Mouse (Mus musculus) heart, adult 2 months (tissue): Measurements from ENCODE around the gene Ggcx. TPM values are rescaled to one million over a fixed set of nuclear protein-coding genes. Genes with fewer than 3 reads are reported as not detected.
"Not testable (repeated sequence)": the region's sequence is repeated elsewhere in the genome, so short reads cannot be mapped to it uniquely, and the experiment has no call there.

Source experiments
- DNase-seq, 2 experiments: peaks; one replicate each; pipeline ENCODE4 v3.0.0; 2021
- H3K27ac ChIP-seq: fragments of 200-600 bp; 2 replicates; pipeline ENCODE4 v1.8.1; 2022
- H3K27me3 ChIP-seq: fragments of 200-500 bp; 2 replicates; pipeline ENCODE4 v1.6.1; 2012; ENCODE audit warnings: mild to moderate bottlenecking, low read length, inconsistent platforms, mixed read lengths; ENCODE audit not compliant: control insufficient read depth, insufficient read depth
- H3K36me3 ChIP-seq: fragments of 200-500 bp; 2 replicates; pipeline ENCODE4 v1.6.1; 2012; ENCODE audit warnings: low read length, inconsistent platforms; ENCODE audit not compliant: control insufficient read depth, insufficient read depth
- H3K4me1 ChIP-seq: fragments of 200-500 bp; 2 replicates; pipeline ENCODE4 v1.6.1; 2011; ENCODE audit warnings: low read length; ENCODE audit not compliant: control insufficient read depth, insufficient read depth
- H3K4me3 ChIP-seq: fragments of 200-600 bp; 2 replicates; pipeline ENCODE4 v1.8.1; 2022
- H3K79me2 ChIP-seq: fragments of 200-500 bp; replicated peaks from 2 replicates; pipeline ENCODE4 v1.6.1; 2012; ENCODE audit warnings: mild to moderate bottlenecking, inconsistent platforms, low read length, moderate library complexity, mixed read lengths; ENCODE audit not compliant: control insufficient read depth, insufficient read depth
- H3K9ac ChIP-seq: fragments of 200-500 bp; 2 replicates; pipeline ENCODE4 v1.6.1; 2012; ENCODE audit warnings: low read depth, mild to moderate bottlenecking, control low read depth, inconsistent platforms, low read length, mixed read lengths
- CTCF ChIP-seq: fragments of 200-600 bp; IDR thresholded peaks from 2 replicates; pipeline ENCODE4 v1.8.1; 2022; ENCODE audit warnings: antibody characterized with exemption, mild to moderate bottlenecking, moderate library complexity
- EP300 ChIP-seq: fragments of 200-500 bp; IDR thresholded peaks from 2 replicates; pipeline ENCODE4 v1.6.1; 2011; ENCODE audit warnings: low read depth, low read length, control low read depth; ENCODE audit not compliant: insufficient read depth
- POLR2A ChIP-seq: fragments of 200-500 bp; IDR thresholded peaks from 2 replicates; pipeline ENCODE4 v1.6.1; 2011; ENCODE audit warnings: mild to moderate bottlenecking, low read depth, low read length, control low read depth; ENCODE audit not compliant: insufficient read depth
- WGBS: fragments of 180-500 bp; shearing (Covaris S2); methylation state at CpG from one replicate; pipeline ENCODE4 v1.1.7; 2018; 5-methylcytosine and 5-hydroxymethylcytosine counted together
- intact Hi-C: fragments of 180-260 bp; cut with DNase I; formaldehyde crosslinking; loops from one replicate; pipeline ENCODE4 v1.15.1; 2025
- polyA plus RNA-seq: library from polyadenylated mRNA; depleted of rRNA; stranded (reverse); fragments of >200 nt; gene quantifications from 2 replicates; pipeline ENCODE4 v1.2.3, GENCODE M21; 2012
- total RNA-seq, 2 experiments: library from RNA; stranded (reverse); gene quantifications; 2 replicates each; pipeline ENCODE4 v1.2.3; 2021

Gene Ggcx
- total and polyA plus RNA-seq, 3 experiments: 19.3 to 32.5 (median 30.4) TPM

DNA sequence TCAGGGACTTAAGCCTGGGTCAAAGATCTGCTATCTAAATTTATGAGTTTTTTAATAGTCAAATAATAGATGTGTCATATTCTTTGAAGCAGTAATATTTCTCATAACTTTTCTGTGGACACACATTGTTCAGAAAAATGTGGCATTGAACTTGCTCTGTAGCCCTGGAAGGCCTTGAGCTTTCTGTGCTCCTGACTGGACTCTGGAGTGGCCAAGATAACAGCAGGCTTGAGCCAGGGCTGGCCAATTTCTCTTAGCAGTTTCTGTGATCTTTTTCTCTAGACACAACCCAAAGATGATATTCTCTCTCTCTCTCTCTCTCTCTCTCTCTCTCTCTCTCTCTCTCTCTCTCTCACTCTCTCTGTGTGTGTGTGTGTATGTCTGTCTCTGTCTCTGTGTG is 30.9 kb downstream of the Ggcx start:
- TF ChIP-seq POLR2A (no peak), EP300 (no peak), CTCF (no peak)
- H3K9ac ChIP-seq: no peak overlapping the region
- intact Hi-C loops: no loop called here

GRCm38 (mm10) chr6:72447487-72447886 is 33.4 kb downstream of the Ggcx start:
- Histone ChIP-seq H3K36me3 (no peaks in the 10 kb centered on the region), H3K9ac (no peak overlapping the region), H3K27me3 (no peaks in the 10 kb centered on the region), H3K27ac (no peak overlapping the region), H3K79me2 (no peaks in the 10 kb centered on the region), H3K4me1 (no peaks in the 10 kb centered on the region), H3K4me3 (no peak overlapping the region)
- TF ChIP-seq EP300 (no peak), CTCF (no peak), POLR2A (no peak)
- intact Hi-C loops: no loop called here
- DNase-seq: no peak
- WGBS: 65% methylated on average over 2 of the region's 2 CpGs

More for the DNA sequence above, 30.9 kb downstream of the Ggcx start:
- Histone ChIP-seq H3K4me3 (no peak overlapping the region), H3K36me3 (no peaks in the 10 kb centered on the region), H3K79me2 (no peaks in the 10 kb centered on the region), H3K27me3 (no peaks in the 10 kb centered on the region), H3K4me1 (peaks cover 4% of the 10 kb centered on the region), H3K27ac (no peak overlapping the region)
- no peak for DNase-seq

DNA sequence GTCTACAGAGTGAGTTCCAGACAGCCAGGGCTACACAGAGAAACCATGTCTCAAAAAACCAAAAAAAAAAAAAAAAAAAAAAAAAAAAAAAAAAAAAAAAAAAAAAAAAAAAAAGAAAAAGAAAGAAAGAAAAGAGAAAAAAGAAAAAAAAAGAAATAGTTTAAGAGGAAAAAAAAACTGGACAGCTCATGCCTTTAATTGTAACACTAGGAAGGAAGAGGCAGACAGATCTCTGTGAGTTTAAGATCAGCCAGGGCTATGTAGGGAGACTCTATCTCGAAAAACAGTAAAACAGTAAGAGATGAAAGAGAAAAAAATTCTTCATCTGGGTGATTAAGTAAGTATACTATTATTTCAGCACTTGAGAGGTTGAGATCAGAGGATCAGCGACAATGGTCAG is 37.7 kb downstream of the Ggcx start:
- H3K27ac ChIP-seq, intact Hi-C loops, DNase-seq, H3K36me3 ChIP-seq, H3K4me3 ChIP-seq, H3K4me1 ChIP-seq, H3K79me2 ChIP-seq, H3K27me3 ChIP-seq, H3K9ac ChIP-seq: not testable (repeated sequence)
- WGBS: 96% methylated on average over 2 of the region's 2 CpGs

GRCm38 (mm10) chr6:72452329-72452728 is 38.2 kb downstream of the Ggcx start:
- Histone ChIP-seq H3K4me3 (no peak overlapping the region), H3K36me3 (no peaks in the 10 kb centered on the region), H3K4me1 (peaks cover 3% of the 10 kb centered on the region; the same call in 1 of the 2 replicates), H3K27me3 (no peaks in the 10 kb centered on the region), H3K9ac (no peak overlapping the region), H3K79me2 (no peaks in the 10 kb centered on the region), H3K27ac (no peak overlapping the region)
- TF ChIP-seq POLR2A (no peak), EP300 (no peak), CTCF (no peak)
- 83% methylated on average over 2 of the region's 2 CpGs for WGBS
- DNase-seq: no peak
- intact Hi-C loops: no loop called here

DNA sequence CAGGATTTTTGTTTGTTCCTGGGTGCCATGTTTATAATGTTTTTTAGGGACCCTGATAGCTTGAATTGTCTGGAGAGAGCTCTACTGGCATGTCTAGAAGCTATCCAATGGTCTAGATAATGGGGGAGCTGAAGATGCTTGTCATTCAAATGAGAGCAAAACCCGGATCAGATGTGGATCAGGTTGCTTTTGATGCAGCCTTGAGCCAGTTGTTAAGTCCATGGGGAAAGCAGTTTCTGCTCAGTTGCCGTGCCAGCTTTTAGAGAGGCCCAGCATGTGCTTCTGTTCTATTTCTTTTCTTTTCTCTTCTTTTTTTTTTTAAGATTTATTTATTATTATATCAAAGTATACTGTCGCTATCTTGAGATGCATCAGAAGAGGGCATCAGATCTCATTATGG is 39.5 kb downstream of the Ggcx start:
- no peak overlapping the region for H3K9ac ChIP-seq
- intact Hi-C loops: no loop called here
- no peak overlapping the region; the same call in 1 of the 2 replicates for H3K27ac ChIP-seq
- WGBS: 93% methylated on average over 3 of the region's 3 CpGs
- no peaks in the 10 kb centered on the region for H3K79me2 ChIP-seq
- peaks cover 3% of the 10 kb centered on the region; the same call in 1 of the 2 replicates for H3K4me1 ChIP-seq
- no peaks in the 10 kb centered on the region for H3K36me3 ChIP-seq
- no peak for DNase-seq
- H3K27me3 ChIP-seq: no peaks in the 10 kb centered on the region
- no peak for TF ChIP-seq EP300
- no peak for TF ChIP-seq POLR2A
- TF ChIP-seq CTCF: no peak
- no peak overlapping the region for H3K4me3 ChIP-seq

DNA sequence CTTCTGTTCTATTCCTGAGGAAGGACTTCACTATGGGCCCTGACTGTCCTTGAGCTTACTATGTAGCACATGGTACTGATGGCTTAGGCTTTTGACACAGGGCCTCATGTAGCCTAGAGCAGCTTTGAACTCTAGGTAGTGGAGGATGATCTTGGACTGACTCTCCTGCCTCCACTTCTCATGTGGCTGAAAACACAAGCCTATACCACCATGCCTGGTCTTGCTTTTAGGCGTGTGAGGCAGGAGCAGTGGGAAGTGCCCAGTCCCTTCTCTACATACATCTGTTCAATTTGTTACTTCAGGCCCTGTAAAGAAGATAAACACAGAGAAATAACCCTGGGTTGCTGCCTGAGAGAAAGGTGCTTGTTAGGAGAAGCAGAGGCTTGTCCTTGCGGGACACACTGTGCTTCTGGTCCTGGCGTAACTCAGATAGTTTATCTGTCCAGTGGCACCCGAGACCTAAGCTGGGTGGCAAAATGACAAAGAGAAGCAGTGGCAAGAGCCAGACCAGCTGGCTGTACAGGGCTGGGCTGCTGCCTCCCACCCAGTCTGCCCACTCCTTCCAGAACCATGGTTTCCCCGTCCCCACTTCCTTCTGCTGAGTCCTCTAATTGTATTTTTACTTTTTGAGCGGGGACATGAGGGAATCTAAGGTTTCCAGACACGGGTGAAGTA is 40.1 kb downstream of the Ggcx start:
- Histone ChIP-seq H3K79me2 (no peaks in the 10 kb centered on the region), H3K27ac (peak overlapping the region; percentile 75), H3K36me3 (no peaks in the 10 kb centered on the region), H3K9ac (no peak overlapping the region), H3K27me3 (no peaks in the 10 kb centered on the region), H3K4me1 (peaks cover 5% of the 10 kb centered on the region), H3K4me3 (no peak overlapping the region)
- intact Hi-C loops: no loop called here
- DNase-seq: peak in 1 of 2 experiments; percentile 66
- WGBS: 40% methylated on average over 7 of the region's 7 CpGs
- TF ChIP-seq CTCF (no peak), EP300 (peak; percentile 78), POLR2A (peak; percentile 42; the same call in 1 of the 2 replicates)
